Mouse (Mus musculus) CH12.LX (cell line): Measurements from ENCODE around the gene Smim20. TPM values are rescaled to one million over a fixed set of nuclear protein-coding genes. Genes with fewer than 3 reads are reported as not detected.

Experiments
- DNase-seq: peaks from one replicate; pipeline ENCODE4 v3.0.0-alpha.2; 2013; ENCODE audit errors: extremely low read depth
- H3K27ac ChIP-seq: 2 replicates; pipeline ENCODE4 v1.5.1; 2012; ENCODE audit warnings: low read depth, mild to moderate bottlenecking, control low read depth, moderate library complexity; ENCODE audit not compliant: insufficient read depth
- H3K27me3 ChIP-seq: replicated peaks from 2 replicates; pipeline ENCODE3; 2012; ENCODE audit warnings: inconsistent platforms
- H3K36me3 ChIP-seq, 2 experiments: replicated peaks in 1 of 2; 2 replicates each; pipeline versions ENCODE3 to v1.6.1; 2012; ENCODE audit warnings: inconsistent platforms in 1 of 2, low read length in 1 of 2, mild to moderate bottlenecking in 1 of 2, mixed read lengths in 1 of 2, moderate library complexity in 1 of 2; ENCODE audit not compliant: control insufficient read depth in 1 of 2, insufficient read depth in 1 of 2
- H3K4me1 ChIP-seq, 2 experiments: 2 replicates each; pipeline ENCODE4 v1.6.1; 2012; ENCODE audit warnings: inconsistent platforms in 1 of 2, moderate library complexity in 1 of 2; ENCODE audit not compliant: insufficient read depth in 2 of 2, control insufficient read depth in 1 of 2
- H3K4me2 ChIP-seq: 2 replicates; pipeline ENCODE4 v1.6.1; 2012; ENCODE audit warnings: low read depth, mild to moderate bottlenecking, control low read depth; ENCODE audit not compliant: poor library complexity, insufficient read depth, severe bottlenecking
- H3K4me3 ChIP-seq, 3 experiments: fragments of 150-350 bp in 1 of 3; sonication (generic) in 1 of 3; replicated peaks in 1 of 3; 2 replicates each; pipeline versions ENCODE3 to v1.5.1; 2011 to 2012; ENCODE audit warnings: low read depth in 2 of 3, low read length in 2 of 3, mild to moderate bottlenecking in 2 of 3, moderate library complexity in 2 of 3, control low read depth in 1 of 3, improper control_type of control experiment in 1 of 3, inconsistent platforms in 1 of 3, mixed read lengths in 1 of 3; ENCODE audit not compliant: poor library complexity in 1 of 3
- H3K79me2 ChIP-seq: replicated peaks from 2 replicates; pipeline ENCODE4 v1.6.1; 2012; ENCODE audit warnings: mild to moderate bottlenecking, moderate library complexity; ENCODE audit not compliant: control insufficient read depth, poor library complexity, insufficient read depth, severe bottlenecking; ENCODE audit errors: extremely low read depth
- H3K9ac ChIP-seq: 2 replicates; pipeline ENCODE4 v1.6.1; 2012; ENCODE audit warnings: low read depth, mild to moderate bottlenecking, control low read depth, moderate library complexity; ENCODE audit not compliant: insufficient read depth
- H3K9me3 ChIP-seq: replicated peaks from 2 replicates; pipeline ENCODE3; 2012; ENCODE audit warnings: low read length, inconsistent platforms, mixed read lengths
- BHLHE40 ChIP-seq: IDR thresholded peaks from 2 replicates; pipeline ENCODE4 v1.6.1; 2011; ENCODE audit warnings: mild to moderate bottlenecking, low read depth, low read length, improper control_type of control experiment
- CHD1 ChIP-seq: IDR thresholded peaks from 2 replicates; pipeline ENCODE4 v1.6.1; 2012; ENCODE audit warnings: low read depth, low read length, improper control_type of control experiment, inconsistent platforms
- EP300 ChIP-seq: IDR thresholded peaks from 2 replicates; pipeline ENCODE4 v1.6.1; 2011; ENCODE audit warnings: low read length, improper control_type of control experiment
- HCFC1 ChIP-seq: IDR thresholded peaks from 2 replicates; pipeline ENCODE4 v1.6.1; 2012; ENCODE audit warnings: low read depth, mild to moderate bottlenecking, inconsistent platforms, low read length, improper control_type of control experiment
- IRF4 ChIP-seq: IDR thresholded peaks from 2 replicates; pipeline ENCODE4 v1.6.1; 2014; ENCODE audit warnings: low read depth, mild to moderate bottlenecking, inconsistent platforms, low read length, improper control_type of control experiment
- JUN ChIP-seq: IDR thresholded peaks from 2 replicates; pipeline ENCODE4 v1.6.1; 2011; ENCODE audit warnings: low read depth, mild to moderate bottlenecking, low read length, improper control_type of control experiment, moderate library complexity; ENCODE audit not compliant: insufficient read depth
- JUND ChIP-seq: conservative IDR thresholded peaks from 2 replicates; pipeline ENCODE4 v1.6.1; 2011; ENCODE audit warnings: low read depth, low read length, improper control_type of control experiment
- KAT2A ChIP-seq: IDR thresholded peaks from 2 replicates; pipeline ENCODE4 v1.6.1; 2012; ENCODE audit warnings: low read length, improper control_type of control experiment, inconsistent platforms; ENCODE audit not compliant: insufficient replicate concordance
- MAX ChIP-seq: IDR thresholded peaks from 2 replicates; pipeline ENCODE4 v1.6.1; 2011; ENCODE audit warnings: low read length, improper control_type of control experiment
- MEF2A ChIP-seq: IDR thresholded peaks from 2 replicates; pipeline ENCODE4 v1.6.1; 2014; ENCODE audit warnings: low read depth, mild to moderate bottlenecking, inconsistent platforms, low read length, improper control_type of control experiment, borderline replicate concordance
- MYC ChIP-seq: IDR thresholded peaks from 2 replicates; pipeline ENCODE4 v1.6.1; 2011; ENCODE audit warnings: low read depth, mild to moderate bottlenecking, improper control_type of control experiment, low read length
- RAD21 ChIP-seq: IDR thresholded peaks from 2 replicates; pipeline ENCODE4 v1.6.1; 2011; ENCODE audit warnings: low read depth, mild to moderate bottlenecking, low read length, improper control_type of control experiment, moderate library complexity
- SMC3 ChIP-seq: IDR thresholded peaks from 2 replicates; pipeline ENCODE4 v1.6.1; 2011; ENCODE audit warnings: low read depth, low read length, improper control_type of control experiment
- ZC3H11A ChIP-seq: IDR thresholded peaks from 2 replicates; pipeline ENCODE4 v1.6.1; 2012; ENCODE audit warnings: low read depth, mild to moderate bottlenecking, inconsistent platforms, low read length, improper control_type of control experiment
- ZNF384 ChIP-seq: IDR thresholded peaks from 2 replicates; pipeline ENCODE4 v1.6.1; 2012; ENCODE audit warnings: low read depth, low read length, improper control_type of control experiment, inconsistent platforms
- dilution Hi-C: fragments of 300-500 bp; cut with MboI; formaldehyde crosslinking; loops from 2 replicates; pipeline ENCODE4 v1.14.3; 2020; ENCODE audit warnings: low sequenced_read_pairs; ENCODE audit not compliant: extremely low pct_unique_long_range_greater_than_20kb, extremely low pct_ligation_motif_present
- in situ Hi-C: fragments of 300-500 bp; cut with MboI; formaldehyde crosslinking; loops from 3 replicates; pipeline ENCODE4 v1.14.3; 2019; ENCODE audit warnings: low sequenced_read_pairs, low pct_ligation_motif_present, low pct_unique_long_range_greater_than_20kb, mixed read lengths
- polyA plus RNA-seq: library from polyadenylated mRNA; unstranded; fragments of >175 nt; gene quantifications from 2 replicates; pipeline ENCODE4 v1.2.1, GENCODE M21; 2012; ENCODE audit warnings: low read depth; ENCODE audit not compliant: insufficient read length
- total RNA-seq, 2 experiments: library from RNA; depleted of rRNA; stranded (reverse); fragments of 300-350 nt in 1 of 2; fragments of >200 nt in 1 of 2; gene quantifications; 2 replicates each; pipeline ENCODE4 v1.2.3; 2012 to 2014

The Smim20 gene
- total and polyA plus RNA-seq, 3 experiments, result 52.1 to 93.5 (median 54.3) TPM

- H3K4me1 ChIP-seq, result peaks cover 6 to 32% of the 10 kb centered on the region in 2 experiments
- no peak overlapping the region for H3K27ac ChIP-seq
- TF ChIP-seq MAX (no peak), CHD1 (no peak), BHLHE40 (no peak), MYC (no peak), IRF4 (no peak), KAT2A (no peak), EP300 (no peak), JUND (no peak), ZC3H11A (no peak), HCFC1 (no peak)
- no peaks in the 10 kb centered on the region for H3K27me3 ChIP-seq
- no peaks in the 10 kb centered on the region for H3K79me2 ChIP-seq
- H3K4me3 ChIP-seq, result no peak overlapping the region
- dilution Hi-C loops (no loop called here), in situ Hi-C loops (no loop called here)
- no peaks in the 10 kb centered on the region for H3K36me3 ChIP-seq
- no peak for DNase-seq
- no peaks in the 10 kb centered on the region for H3K9me3 ChIP-seq
- no peak overlapping the region for H3K4me2 ChIP-seq
- H3K9ac ChIP-seq, result no peak overlapping the region
Measured at GRCm38 (mm10) chr5:53239189-53239588, 27.7 kb upstream of the Smim20 start.

GRCm38 (mm10) chr5:53239831-53240440 lies 26.9 kb upstream of the Smim20 start:
- in situ Hi-C loops, result no loop called here
- dilution Hi-C loops, result no loop called here
- no peak overlapping the region for H3K9ac ChIP-seq
- H3K27me3 ChIP-seq, result no peaks in the 10 kb centered on the region
- no peak overlapping the region for H3K27ac ChIP-seq
- H3K36me3 ChIP-seq, result no peaks in the 10 kb centered on the region
- peaks cover 6 to 32% of the 10 kb centered on the region in 2 experiments for H3K4me1 ChIP-seq
- no peak for DNase-seq
- H3K4me2 ChIP-seq, result no peak overlapping the region
- H3K79me2 ChIP-seq, result no peaks in the 10 kb centered on the region
- H3K4me3 ChIP-seq, result no peak overlapping the region
- TF ChIP-seq ZNF384 (no peak), MEF2A (no peak), SMC3 (no peak), RAD21 (no peak)
- H3K9me3 ChIP-seq, result no peaks in the 10 kb centered on the region

- dilution Hi-C loops (no loop called here), in situ Hi-C loops (no loop called here)
- no peak overlapping the region for H3K4me2 ChIP-seq
- TF ChIP-seq JUN (no peak), ZNF384 (no peak), JUND (no peak)
- H3K27me3 ChIP-seq, result no peaks in the 10 kb centered on the region
- H3K4me3 ChIP-seq, result no peak overlapping the region
- H3K79me2 ChIP-seq, result no peaks in the 10 kb centered on the region
- no peak overlapping the region for H3K9ac ChIP-seq
- no peaks in the 10 kb centered on the region for H3K36me3 ChIP-seq
- DNase-seq, result no peak
- no peak overlapping the region for H3K27ac ChIP-seq
- no peaks in the 10 kb centered on the region for H3K9me3 ChIP-seq
- H3K4me1 ChIP-seq, result peaks cover 4 to 24% of the 10 kb centered on the region in 2 experiments; a peak in 3 of 4 replicates
Measured at GRCm38 (mm10) chr5:53241109-53241508, 25.8 kb upstream of the Smim20 start.
